ENCODE assay signal across 24 mouse cellular contexts in genomic region chr10:20961951-20962350, GRCm38 (mm10).
"Had no signal": no experiment of that assay in that cellular context is flagged by ENCODE, and none has a peak within 500 bp of the region (broad histone marks: within the 10 kb centered on the region; RNA-seq: fewer than 3 reads in every experiment).

No protein-coding gene starts in this region.

- ATAC-seq: hindbrain, embryonic 16.5 days; inflammation-experienced regulatory T-cells, adult 6 months; intestine, embryonic 15.5 days; intestine, postnatal 0 days; liver, postnatal 0 days had no signal

- H3K27me3 ChIP-seq: heart, embryonic 12.5 days; hindbrain, embryonic 12.5 days; intestine, embryonic 15.5 days; limb, embryonic 12.5 days; liver, embryonic 13.5 days; liver, embryonic 15.5 days had no signal

- H3K9ac ChIP-seq: heart, embryonic 12.5 days; hindbrain, embryonic 12.5 days; hindbrain, embryonic 14.5 days; intestine, embryonic 15.5 days; limb, embryonic 12.5 days; liver, embryonic 13.5 days; liver, embryonic 15.5 days; liver, postnatal 0 days had no signal

- H3K9me3 ChIP-seq: heart, embryonic 10.5 days; hindbrain, embryonic 12.5 days; intestine, embryonic 15.5 days; limb, embryonic 10.5 days; limb, embryonic 12.5 days; liver, embryonic 13.5 days; liver, embryonic 15.5 days had no signal

- H3K4me2 ChIP-seq: heart, embryonic 12.5 days; hindbrain, embryonic 12.5 days; hindbrain, embryonic 14.5 days; intestine, embryonic 15.5 days; limb, embryonic 12.5 days; liver, embryonic 11.5 days; liver, embryonic 13.5 days; liver, embryonic 15.5 days had no signal

- DNase-seq: gastrocnemius, adult 2 months; gastrocnemius, postnatal 10 days; gastrocnemius, postnatal 25 days; heart, adult 18-20 months; heart, postnatal 10 days; heart, postnatal 4 days; liver; liver, embryonic 13.5 days; liver, postnatal 0 days had no signal

- H3K27ac ChIP-seq: gastrocnemius, adult 2 months; heart, embryonic 10.5 days; hindbrain, embryonic 10.5 days; hindbrain, embryonic 12.5 days; hindbrain, embryonic 14.5 days; intestine, embryonic 15.5 days; layer of hippocampus, adult 2 months; left cerebral cortex, adult 2 months; limb, embryonic 10.5 days; limb, embryonic 12.5 days; liver, embryonic 13.5 days; liver, embryonic 15.5 days had no signal

- H3K4me1 ChIP-seq: heart, embryonic 10.5 days; heart, embryonic 12.5 days; hindbrain, embryonic 10.5 days; hindbrain, embryonic 12.5 days; intestine, embryonic 15.5 days; limb, embryonic 10.5 days; limb, embryonic 12.5 days; liver, embryonic 13.5 days had no signal

- H3K4me3 ChIP-seq: gastrocnemius, adult 2 months; heart, embryonic 10.5 days; heart, embryonic 12.5 days; hindbrain, embryonic 10.5 days; hindbrain, embryonic 12.5 days; intestine, embryonic 15.5 days; layer of hippocampus, adult 2 months; left cerebral cortex, adult 2 months; limb, embryonic 10.5 days; limb, embryonic 12.5 days; liver, embryonic 13.5 days; liver, embryonic 15.5 days had no signal
